Mouse (Mus musculus) retina, adult 2 months (tissue): ENCODE measurements at regions not wholly inside any gene's neighbourhood (a gene's known extent, or its start where the extent isn't known, plus 50 kb on each side); places are given as distances from the start of the nearest gene placed in this dataset.

Source experiments
- DNase-seq: peaks from one replicate; pipeline ENCODE4 v3.0.0-alpha.2; 2012; ENCODE audit warnings: low read depth, low spot score

- no peak for DNase-seq
These were observed 199.4 kb downstream of the Snx13 start for GRCm38 (mm10) chr12:35246226-35247014.

DNA sequence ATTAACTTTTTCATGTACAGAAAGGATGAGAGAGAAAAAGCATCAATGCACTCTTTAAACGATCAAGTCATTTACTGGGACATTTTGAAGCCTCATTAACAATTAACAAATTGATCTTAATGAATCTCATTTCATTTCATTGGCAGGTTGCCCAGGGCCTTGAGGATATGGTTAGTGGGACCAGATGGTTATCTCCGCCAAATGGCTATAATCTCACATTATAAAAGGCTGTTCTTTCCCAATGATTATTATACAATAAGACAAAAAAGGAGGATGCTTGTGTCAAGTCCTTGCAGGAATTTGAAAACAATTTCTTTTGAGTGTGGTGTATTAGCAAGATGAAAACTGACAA, 185.3 kb downstream of the Snx13 start:
- DNase-seq, result no peak

GRCm38 (mm10) chr12:35231414-35232321, 184.7 kb downstream of the Snx13 start:
- no peak for DNase-seq

DNA sequence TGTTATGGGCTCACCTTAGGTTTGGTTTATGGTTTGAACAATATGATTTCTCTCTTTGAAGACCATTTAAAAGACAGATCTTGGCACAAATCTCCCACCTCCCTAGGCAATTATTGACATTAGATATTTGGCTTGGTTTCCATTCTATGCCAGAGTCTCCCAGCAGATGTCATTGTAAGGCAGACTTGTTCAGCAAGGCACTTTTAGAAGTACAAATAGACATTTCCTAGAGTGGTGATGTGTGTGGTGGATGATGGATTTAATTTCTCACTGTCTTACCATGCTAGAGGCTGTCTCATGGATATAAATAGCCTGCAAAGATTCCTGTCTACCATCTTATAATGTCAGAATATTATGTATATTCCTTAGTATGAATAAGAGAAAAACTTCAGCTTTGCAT, 173.4 kb downstream of the Snx13 start:
- no peak for DNase-seq

DNA sequence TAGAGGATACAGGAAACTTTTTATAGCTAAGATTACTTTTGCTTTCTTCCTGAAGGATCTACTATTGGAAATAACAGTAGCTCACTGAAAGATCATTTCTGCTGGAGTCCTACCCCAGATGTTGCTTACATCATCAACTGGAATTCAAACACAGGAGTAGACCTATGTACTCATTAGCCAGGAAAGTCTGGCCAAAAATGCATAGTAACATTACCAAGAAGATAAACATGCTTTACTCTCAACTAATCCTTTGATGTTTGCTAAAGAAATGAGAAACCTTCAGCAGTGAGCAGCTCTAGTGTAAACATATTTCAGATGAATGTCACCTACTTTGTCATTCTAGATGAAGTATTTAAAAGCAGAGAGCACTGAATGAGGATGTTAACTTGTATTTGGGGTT, 173.0 kb downstream of the Snx13 start:
- no peak for DNase-seq

DNA sequence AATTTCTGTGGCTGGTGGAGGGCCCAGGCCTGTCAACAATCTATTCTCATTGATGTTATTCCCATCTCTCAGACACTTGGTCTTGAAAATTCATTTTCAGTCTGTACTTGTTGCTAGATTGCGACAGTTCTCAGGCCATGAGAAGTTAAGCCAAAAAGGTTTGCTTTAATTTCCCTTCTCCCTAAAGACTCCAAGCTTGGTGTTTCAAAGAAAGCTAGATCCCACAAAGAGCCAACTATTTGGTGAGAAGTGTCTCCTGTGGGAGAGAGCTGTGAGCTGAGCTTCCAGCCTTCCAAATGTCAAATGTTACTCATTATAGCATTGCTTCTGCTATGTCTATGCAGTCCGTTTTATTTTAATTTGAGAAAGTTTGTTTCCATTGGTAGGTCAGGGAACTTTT, 169.7 kb downstream of the Snx13 start:
- no peak for DNase-seq

GRCm38 (mm10) chr12:35209399-35209798, 162.4 kb downstream of the Snx13 start:
- DNase-seq, result no peak

DNA sequence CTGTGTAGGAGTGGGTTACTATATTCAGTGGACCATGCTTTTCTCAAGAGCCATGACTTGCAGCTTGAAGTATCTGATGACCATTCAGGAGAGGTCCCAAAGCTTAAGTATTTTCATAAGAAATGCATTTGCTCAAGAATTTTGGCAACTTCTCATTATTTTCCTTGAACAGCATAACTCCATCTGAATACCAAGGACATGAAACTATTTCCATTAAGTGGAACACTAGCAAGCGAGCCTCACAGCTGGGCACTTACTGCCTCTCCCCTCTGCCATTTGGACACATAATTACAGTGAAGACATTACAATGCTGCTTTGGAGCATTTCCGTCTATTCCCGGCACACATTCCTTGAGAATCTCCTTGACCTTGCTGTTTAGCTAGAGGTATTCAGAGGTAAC, 160.6 kb downstream of the Snx13 start:
- no peak for DNase-seq

GRCm38 (mm10) chr12:35203398-35203797, 156.4 kb downstream of the Snx13 start:
- no peak for DNase-seq

GRCm38 (mm10) chr12:35200110-35200509, 153.1 kb downstream of the Snx13 start:
- no peak for DNase-seq
